Mouse (Mus musculus) ES-E14 (cell line): Measurements from ENCODE around the gene Efna4. TPM values are rescaled to one million over a fixed set of nuclear protein-coding genes. Genes with fewer than 3 reads are reported as not detected.

Experiments
- DNase-seq: peaks from one replicate; pipeline ENCODE4 v3.0.0-alpha.2; 2013; ENCODE audit warnings: low read depth, low spot score
- H3K27ac ChIP-seq: 2 replicates; pipeline ENCODE4 v1.5.1; 2012; ENCODE audit warnings: low read depth, mild to moderate bottlenecking, low read length, moderate library complexity, mixed read lengths; ENCODE audit not compliant: poor library complexity, insufficient read depth, severe bottlenecking
- H3K36me3 ChIP-seq: 2 replicates; pipeline ENCODE4 v1.6.1; 2012; ENCODE audit warnings: mild to moderate bottlenecking, low read length, moderate library complexity, mixed read lengths; ENCODE audit not compliant: control insufficient read depth, poor library complexity, insufficient read depth, severe bottlenecking
- H3K4me1 ChIP-seq, 2 experiments: fragments of 150-350 bp in 1 of 2; sonication (generic) in 1 of 2; 2 replicates each; pipeline ENCODE4 v1.6.1; 2012; ENCODE audit warnings: low read length in 2 of 2, mild to moderate bottlenecking in 1 of 2, mixed read lengths in 1 of 2; ENCODE audit not compliant: control insufficient read depth in 2 of 2, insufficient read depth in 2 of 2, poor library complexity in 1 of 2
- H3K4me3 ChIP-seq, 2 experiments: fragments of 150-350 bp in 1 of 2; sonication (generic) in 1 of 2; 2 replicates each; pipeline ENCODE4 v1.5.1; 2012; ENCODE audit warnings: low read length in 2 of 2, low read depth in 1 of 2, mild to moderate bottlenecking in 1 of 2, mixed read lengths in 1 of 2; ENCODE audit not compliant: insufficient read depth in 1 of 2, poor library complexity in 1 of 2, severe bottlenecking in 1 of 2
- H3K9ac ChIP-seq: 2 replicates; pipeline ENCODE4 v1.6.1; 2012; ENCODE audit warnings: low read depth, mild to moderate bottlenecking, low read length, mixed read lengths; ENCODE audit not compliant: poor library complexity, insufficient read depth, severe bottlenecking
- H3K9me3 ChIP-seq: fragments of 150-350 bp; sonication (generic); 2 replicates; pipeline ENCODE4 v1.6.1; 2012; ENCODE audit warnings: low read depth, mild to moderate bottlenecking, low read length; ENCODE audit not compliant: control insufficient read depth, insufficient read depth
- CHD2 ChIP-seq: IDR thresholded peaks from 2 replicates; pipeline ENCODE4 v1.6.1; 2014; ENCODE audit warnings: mild to moderate bottlenecking, low read depth, low read length, inconsistent platforms
- HCFC1 ChIP-seq: IDR thresholded peaks from 2 replicates; pipeline ENCODE4 v1.6.1; 2012; ENCODE audit warnings: low read length, inconsistent platforms, borderline replicate concordance; ENCODE audit not compliant: insufficient read depth
- MAFK ChIP-seq: IDR thresholded peaks from 2 replicates; pipeline ENCODE4 v1.6.1; 2014; ENCODE audit warnings: mild to moderate bottlenecking, low read depth, low read length, inconsistent platforms; ENCODE audit not compliant: insufficient read depth
- ZC3H11A ChIP-seq: IDR thresholded peaks from 2 replicates; pipeline ENCODE4 v1.6.1; 2012; ENCODE audit warnings: low read depth, mild to moderate bottlenecking, inconsistent platforms, low read length, borderline replicate concordance
- ZNF384 ChIP-seq: IDR thresholded peaks from 2 replicates; pipeline ENCODE4 v1.6.1; 2012; ENCODE audit warnings: low read depth, low read length, inconsistent platforms
- in situ Hi-C, 2 experiments: fragments of 600-800 bp; cut with MboI; formaldehyde crosslinking; loops; one replicate each; pipeline ENCODE4 v1.15.1; 2025; ENCODE audit warnings: low sequenced_read_pairs in 2 of 2, inconsistent platforms in 1 of 2; ENCODE audit not compliant: unreplicated experiment in 2 of 2
- total RNA-seq: library from RNA; depleted of rRNA; stranded (reverse); fragments of 300-350 nt; gene quantifications from 2 replicates; pipeline ENCODE4 v1.2.3, GENCODE M21; 2012

The Efna4 gene
- total RNA-seq, 1 experiment, result 24.0 TPM

GRCm38 (mm10) chr3:89321183-89322130 is 16.4 kb downstream of the Efna4 start:
- H3K27ac ChIP-seq, result no peak overlapping the region
- H3K4me1 ChIP-seq, result peaks cover 0 to 15% of the 10 kb centered on the region in 2 experiments; a peak in 1 of 4 replicates
- peak overlapping the region; percentile 54 for H3K9ac ChIP-seq
- H3K9me3 ChIP-seq, result no peaks in the 10 kb centered on the region
- peak overlapping the region; percentile 64 to 76 for H3K4me3 ChIP-seq
- DNase-seq, result no peak
- TF ChIP-seq ZNF384 (no peak), CHD2 (no peak), HCFC1 (no peak), MAFK (no peak), ZC3H11A (no peak)
- no peaks in the 10 kb centered on the region for H3K36me3 ChIP-seq
- in situ Hi-C loops, result no loop called here

- H3K9ac ChIP-seq, result peak overlapping the region; percentile 54
- no peaks in the 10 kb centered on the region for H3K36me3 ChIP-seq
- no peak overlapping the region for H3K27ac ChIP-seq
- peak overlapping the region; percentile 64 to 76 for H3K4me3 ChIP-seq
- in situ Hi-C loops, result no loop called here
- no peaks in the 10 kb centered on the region for H3K9me3 ChIP-seq
- peaks cover 0 to 19% of the 10 kb centered on the region in 2 experiments; a peak in 2 of 4 replicates for H3K4me1 ChIP-seq
- TF ChIP-seq CHD2 (no peak), MAFK (no peak), ZC3H11A (no peak), HCFC1 (no peak), ZNF384 (no peak)
- no peak for DNase-seq
Observed at GRCm38 (mm10) chr3:89320581-89321182, 17.1 kb downstream of the Efna4 start.

- Histone ChIP-seq H3K9ac (no peak overlapping the region), H3K4me3 (peak overlapping the region in 1 of 2 experiments; percentile 42; a peak in 2 of 4 replicates), H3K9me3 (no peaks in the 10 kb centered on the region), H3K4me1 (peaks cover 0 to 25% of the 10 kb centered on the region in 2 experiments; a peak in 2 of 4 replicates), H3K36me3 (no peaks in the 10 kb centered on the region), H3K27ac (no peak overlapping the region)
- no peak for DNase-seq
- no peak for TF ChIP-seq ZNF384
- no peak for TF ChIP-seq MAFK
- TF ChIP-seq ZC3H11A, result no peak
- no peak for TF ChIP-seq CHD2
- TF ChIP-seq HCFC1, result no peak
- in situ Hi-C loops, result no loop called here
Observed at GRCm38 (mm10) chr3:89319591-89320350, 18.1 kb downstream of the Efna4 start.

GRCm38 (mm10) chr3:89318971-89319590 is 18.7 kb downstream of the Efna4 start:
- Histone ChIP-seq H3K27ac (no peak overlapping the region), H3K4me1 (peaks cover 0 to 28% of the 10 kb centered on the region in 2 experiments; a peak in 2 of 4 replicates), H3K4me3 (peak overlapping the region in 1 of 2 experiments; percentile 42; a peak in 1 of 4 replicates), H3K36me3 (no peaks in the 10 kb centered on the region), H3K9me3 (no peaks in the 10 kb centered on the region), H3K9ac (no peak overlapping the region)
- in situ Hi-C loops, result no loop called here
- DNase-seq, result no peak
- TF ChIP-seq ZNF384 (no peak), CHD2 (no peak), HCFC1 (no peak), ZC3H11A (no peak), MAFK (no peak)
